Mouse (Mus musculus): ENCODE data around the gene Gsta4. TPM values are rescaled to one million over a fixed set of nuclear protein-coding genes. Genes with fewer than 3 reads are reported as not detected.

Gene Gsta4
- polyA plus RNA-seq, 1 experiment from 2014 or later = 33.3 TPM

DNA sequence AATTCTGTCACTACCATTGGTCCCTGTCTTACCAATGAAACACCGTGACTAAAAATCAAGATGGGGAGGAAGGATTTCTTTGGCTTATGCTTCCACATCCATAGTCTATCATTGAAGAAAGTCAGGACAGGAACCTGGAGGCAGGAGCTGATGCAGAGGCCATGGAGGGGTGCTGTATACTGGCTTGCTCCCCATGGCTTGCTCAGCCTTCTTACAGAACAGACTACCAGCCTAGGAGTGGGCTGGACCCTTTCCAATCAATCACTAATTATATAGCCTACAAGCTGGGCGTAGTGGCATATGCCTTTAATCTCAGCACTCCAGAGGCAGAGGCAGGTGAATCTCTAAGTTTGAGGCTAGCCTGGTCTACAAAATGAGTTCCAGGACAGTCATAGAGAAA, 28.2 kb downstream of the Gsta4 start:
- 87% methylated on average over 2 of the region's 2 CpGs for WGBS
- Histone ChIP-seq H3K4me2 (no peak overlapping the region), H3K36me3 (ENCODE audit: control insufficient read depth, insufficient read depth, low read length) (no peaks in the 10 kb centered on the region; the same call in 1 of the 2 replicates), H3K4me1 (replicated peaks; ENCODE audit: control insufficient read depth, insufficient read depth, low read length) (no peaks in the 10 kb centered on the region; the same call in 1 of the 2 replicates), H3K27me3 (replicated peaks; ENCODE audit: control insufficient read depth, insufficient read depth, low read length) (no peaks in the 10 kb centered on the region), H3K4me3 (ENCODE audit: low read depth, low read length) (no peak overlapping the region), H3K9me3 (ENCODE audit: control insufficient read depth, low read length) (no peaks in the 10 kb centered on the region), H3K27ac (ENCODE audit: low read depth, low read length) (no peak overlapping the region), H3K9ac (ENCODE audit: low read depth, low read length) (no peak overlapping the region)
- ATAC-seq (replicated peaks; ENCODE audit: low FRiP score) (no peak), DNase-seq (ENCODE audit: low spot score) (no peak)

DNA sequence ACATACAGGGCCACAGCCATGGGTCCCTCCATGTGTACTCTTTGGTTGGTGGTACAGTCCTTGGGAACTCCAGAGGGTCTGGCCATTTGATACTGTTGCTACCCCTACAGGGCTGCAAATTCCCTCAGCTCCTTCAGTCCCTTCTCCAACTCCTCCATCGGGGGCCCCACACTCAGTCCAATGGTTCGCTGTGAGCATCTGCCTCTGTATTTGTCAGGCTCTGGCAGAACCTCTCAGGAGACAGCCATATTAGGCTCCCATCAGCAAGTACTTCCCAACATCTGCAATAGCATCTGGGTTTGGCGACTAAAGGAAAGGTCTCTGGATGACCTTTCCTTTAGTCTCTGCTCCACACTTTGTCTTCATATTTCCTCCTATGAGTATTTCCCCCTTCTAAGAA, 28.9 kb downstream of the Gsta4 start:
- 89% methylated on average over 3 of the region's 3 CpGs for WGBS
- DNase-seq (ENCODE audit: low spot score) = no peak
- H3K9ac ChIP-seq (ENCODE audit: low read depth, low read length) = no peak overlapping the region
- ATAC-seq (replicated peaks; ENCODE audit: low FRiP score) = no peak
- H3K4me1 ChIP-seq (replicated peaks; ENCODE audit: control insufficient read depth, insufficient read depth, low read length) = no peaks in the 10 kb centered on the region; the same call in 1 of the 2 replicates
- H3K27me3 ChIP-seq (replicated peaks; ENCODE audit: control insufficient read depth, insufficient read depth, low read length) = no peaks in the 10 kb centered on the region
- H3K4me2 ChIP-seq = no peak overlapping the region
- no peaks in the 10 kb centered on the region for H3K36me3 ChIP-seq (ENCODE audit: control insufficient read depth, insufficient read depth, low read length)
- H3K9me3 ChIP-seq (ENCODE audit: control insufficient read depth, low read length) = no peaks in the 10 kb centered on the region
- H3K27ac ChIP-seq (ENCODE audit: low read depth, low read length) = no peak overlapping the region
- no peak overlapping the region for H3K4me3 ChIP-seq (ENCODE audit: low read depth, low read length)

DNA sequence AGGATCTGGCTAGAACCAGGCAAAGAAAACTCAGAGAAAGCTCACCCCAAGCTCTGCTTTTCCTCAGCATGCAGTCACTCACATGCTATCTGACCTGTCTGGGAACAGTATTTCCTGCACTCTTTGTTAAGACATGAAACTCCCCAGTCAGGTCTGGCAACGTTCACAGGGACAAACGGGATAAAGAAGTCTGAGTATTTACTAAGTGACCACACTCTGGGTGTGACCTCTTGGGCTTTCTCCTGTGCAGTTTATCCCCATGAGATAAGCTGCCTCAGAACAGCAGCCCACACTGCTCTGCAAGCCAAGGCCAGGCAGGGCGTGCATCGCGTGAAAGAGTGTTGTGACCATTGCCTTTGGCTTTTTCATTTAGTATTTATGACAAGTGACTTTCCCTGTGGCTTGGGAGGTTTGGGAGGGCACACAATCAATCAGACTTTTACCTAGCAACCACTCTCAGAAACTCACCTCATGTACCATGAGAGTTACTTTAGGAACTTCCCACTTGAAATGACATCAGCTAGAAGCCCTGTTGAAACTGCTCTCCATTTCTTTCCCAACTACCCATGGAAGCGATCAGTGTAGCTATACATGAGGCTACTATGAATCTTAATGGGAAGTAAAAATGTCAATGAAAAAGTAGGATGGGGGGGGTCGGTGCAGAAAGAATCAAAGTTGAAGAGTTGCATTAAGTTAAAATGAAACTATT, 29.9 kb downstream of the Gsta4 start:
- ATAC-seq (replicated peaks; ENCODE audit: low FRiP score) (0 out of 2 replicates have a peak, but pooled peaks have one; percentile 41), DNase-seq (ENCODE audit: low spot score) (no peak)
- H3K27me3 ChIP-seq (replicated peaks; ENCODE audit: control insufficient read depth, insufficient read depth, low read length) = no peaks in the 10 kb centered on the region
- H3K9me3 ChIP-seq (ENCODE audit: control insufficient read depth, low read length) = no peaks in the 10 kb centered on the region
- no peak overlapping the region for H3K4me3 ChIP-seq (ENCODE audit: low read depth, low read length)
- no peaks in the 10 kb centered on the region; the same call in 1 of the 2 replicates for H3K4me1 ChIP-seq (replicated peaks; ENCODE audit: control insufficient read depth, insufficient read depth, low read length)
- no peak overlapping the region for H3K4me2 ChIP-seq
- H3K36me3 ChIP-seq (ENCODE audit: control insufficient read depth, insufficient read depth, low read length) = no peaks in the 10 kb centered on the region
- H3K27ac ChIP-seq (ENCODE audit: low read depth, low read length) = no peak overlapping the region
- WGBS = 54% methylated on average over 7 of the region's 7 CpGs
- no peak overlapping the region for H3K9ac ChIP-seq (ENCODE audit: low read depth, low read length)

DNA sequence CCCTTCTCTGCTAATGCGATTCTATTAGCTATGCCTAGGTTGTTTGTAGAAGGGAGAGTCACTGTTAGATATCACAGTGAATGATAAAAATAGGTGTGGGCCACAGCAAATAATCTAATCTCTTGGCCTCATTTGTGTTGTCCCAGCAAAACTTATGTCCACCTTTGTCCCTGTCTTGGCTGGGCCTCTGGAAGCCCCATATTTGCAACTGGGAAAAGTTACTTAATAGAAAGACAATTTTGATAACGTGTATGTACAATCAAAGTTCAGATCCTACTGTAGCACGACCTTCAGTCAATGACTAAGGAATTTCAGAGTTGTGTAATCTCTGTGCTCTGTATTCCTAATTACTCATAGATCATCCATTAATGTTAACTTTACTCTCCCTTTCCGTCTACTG, 34.5 kb downstream of the Gsta4 start:
- no peaks in the 10 kb centered on the region for H3K36me3 ChIP-seq (ENCODE audit: control insufficient read depth, insufficient read depth, low read length)
- no peak overlapping the region for H3K4me2 ChIP-seq
- ATAC-seq (replicated peaks; ENCODE audit: low FRiP score) (no peak), DNase-seq (ENCODE audit: low spot score) (no peak)
- 69% methylated on average over 4 of the region's 4 CpGs for WGBS
- H3K9me3 ChIP-seq (ENCODE audit: control insufficient read depth, low read length) = no peaks in the 10 kb centered on the region
- H3K27ac ChIP-seq (ENCODE audit: low read depth, low read length) = no peak overlapping the region
- H3K9ac ChIP-seq (ENCODE audit: low read depth, low read length) = no peak overlapping the region
- no peaks in the 10 kb centered on the region for H3K27me3 ChIP-seq (replicated peaks; ENCODE audit: control insufficient read depth, insufficient read depth, low read length)
- no peak overlapping the region for H3K4me3 ChIP-seq (ENCODE audit: low read depth, low read length)
- no peaks in the 10 kb centered on the region; the same call in 1 of the 2 replicates for H3K4me1 ChIP-seq (replicated peaks; ENCODE audit: control insufficient read depth, insufficient read depth, low read length)

DNA sequence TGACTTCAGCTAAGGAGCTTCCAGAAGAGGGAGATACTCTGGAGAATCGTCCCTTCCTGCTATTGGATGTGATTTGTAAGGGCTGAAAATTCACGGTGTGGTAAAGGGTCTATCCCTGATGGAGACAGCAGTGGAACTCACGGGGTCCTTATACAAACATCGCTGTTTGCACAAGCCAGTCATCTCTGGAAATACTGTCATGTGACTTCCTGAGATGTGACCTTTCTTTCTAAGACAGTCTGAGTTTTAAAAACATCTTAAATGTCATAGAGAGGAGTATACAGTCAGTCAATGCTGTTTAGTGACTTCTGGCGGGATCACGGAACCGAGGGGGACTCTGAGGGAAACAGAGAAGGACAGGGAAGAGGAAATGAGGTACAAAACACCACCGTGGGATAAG, 40.0 kb downstream of the Gsta4 start:
- no peak overlapping the region for H3K4me3 ChIP-seq (ENCODE audit: low read depth, low read length)
- WGBS = 58% methylated on average over 8 of the region's 8 CpGs

DNA sequence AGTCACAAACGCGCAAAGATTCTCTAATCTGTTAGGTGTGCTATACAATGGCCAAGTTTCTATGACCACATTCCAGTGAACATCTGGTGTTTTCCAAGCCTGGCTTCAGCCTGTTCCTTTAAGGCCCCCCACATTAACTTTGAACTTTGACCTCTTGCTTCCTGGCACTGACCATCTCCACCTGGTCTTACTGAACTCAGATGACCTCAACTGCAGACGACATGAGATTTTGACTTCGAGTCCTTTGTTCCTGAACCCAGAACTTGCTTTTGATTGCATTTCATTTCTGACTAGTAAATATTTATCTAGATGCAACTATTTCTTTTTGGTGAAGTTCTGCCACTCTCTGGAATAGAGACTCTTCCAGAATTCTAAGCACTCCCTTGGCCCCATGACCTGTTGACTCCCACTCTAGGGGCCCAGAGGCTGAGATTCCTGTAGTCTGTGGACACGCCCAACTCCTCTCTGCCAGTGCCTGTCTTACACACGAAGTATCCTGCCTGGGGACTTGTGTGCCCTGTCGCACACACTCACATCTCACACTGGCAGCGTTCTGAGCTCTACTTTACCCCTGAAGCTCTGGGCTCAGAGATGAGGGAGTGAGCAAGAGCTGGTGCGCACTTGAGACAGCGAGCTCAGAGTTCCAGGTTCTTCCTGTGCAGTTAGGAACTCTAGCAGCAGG, 40.8 kb downstream of the Gsta4 start:
- Histone ChIP-seq H3K4me1 (replicated peaks; ENCODE audit: control insufficient read depth, insufficient read depth, low read length) (no peaks in the 10 kb centered on the region), H3K4me3 (ENCODE audit: low read depth, low read length) (no peak overlapping the region), H3K9ac (ENCODE audit: low read depth, low read length) (no peak overlapping the region), H3K27me3 (replicated peaks; ENCODE audit: control insufficient read depth, insufficient read depth, low read length) (no peaks in the 10 kb centered on the region), H3K9me3 (ENCODE audit: control insufficient read depth, low read length) (no peaks in the 10 kb centered on the region), H3K27ac (ENCODE audit: low read depth, low read length) (no peak overlapping the region), H3K4me2 (no peak overlapping the region), H3K36me3 (ENCODE audit: control insufficient read depth, insufficient read depth, low read length) (no peaks in the 10 kb centered on the region)
- 73% methylated on average over 10 of the region's 10 CpGs for WGBS
- ATAC-seq (replicated peaks; ENCODE audit: low FRiP score) (no peak), DNase-seq (ENCODE audit: low spot score) (no peak)

More for the DNA sequence above, 40.0 kb downstream of the Gsta4 start:
- Histone ChIP-seq H3K4me1 (replicated peaks; ENCODE audit: control insufficient read depth, insufficient read depth, low read length) (no peaks in the 10 kb centered on the region), H3K36me3 (ENCODE audit: control insufficient read depth, insufficient read depth, low read length) (no peaks in the 10 kb centered on the region), H3K9me3 (ENCODE audit: control insufficient read depth, low read length) (no peaks in the 10 kb centered on the region), H3K27me3 (replicated peaks; ENCODE audit: control insufficient read depth, insufficient read depth, low read length) (no peaks in the 10 kb centered on the region), H3K27ac (ENCODE audit: low read depth, low read length) (no peak overlapping the region), H3K9ac (ENCODE audit: low read depth, low read length) (no peak overlapping the region), H3K4me2 (no peak overlapping the region)
- DNase-seq (ENCODE audit: low spot score) (no peak), ATAC-seq (replicated peaks; ENCODE audit: low FRiP score) (no peak)

DNA sequence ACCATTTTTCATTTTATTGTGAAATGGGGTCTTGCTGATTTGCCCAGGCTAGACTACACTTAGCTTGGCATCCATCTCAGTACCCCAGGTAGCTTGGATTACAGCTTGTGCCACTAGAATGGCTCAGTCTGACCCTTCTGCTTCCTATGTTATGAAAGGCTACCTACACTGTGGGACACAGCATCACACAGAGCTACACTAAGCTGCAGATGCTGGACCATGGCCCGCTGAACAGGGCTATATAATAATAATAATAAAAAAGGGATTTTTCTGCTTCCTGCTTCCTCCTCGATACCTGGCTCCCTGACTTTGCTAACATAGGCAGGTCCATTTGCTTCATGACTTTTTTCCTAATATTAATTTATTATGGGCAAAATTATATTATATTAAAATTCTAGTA, 41.8 kb downstream of the Gsta4 start:
- ATAC-seq (replicated peaks; ENCODE audit: low FRiP score) (no peak), DNase-seq (ENCODE audit: low spot score) (no peak)
- no peak overlapping the region for H3K27ac ChIP-seq (ENCODE audit: low read depth, low read length)
- whole genome bisulfite sequencing = 90% methylated on average over 2 of the region's 2 CpGs
- H3K4me1 ChIP-seq (replicated peaks; ENCODE audit: control insufficient read depth, insufficient read depth, low read length) = no peaks in the 10 kb centered on the region
- no peak overlapping the region for H3K4me3 ChIP-seq (ENCODE audit: low read depth, low read length)
- no peaks in the 10 kb centered on the region for H3K9me3 ChIP-seq (ENCODE audit: control insufficient read depth, low read length)
- no peaks in the 10 kb centered on the region for H3K27me3 ChIP-seq (replicated peaks; ENCODE audit: control insufficient read depth, insufficient read depth, low read length)
- H3K9ac ChIP-seq (ENCODE audit: low read depth, low read length) = no peak overlapping the region
- no peaks in the 10 kb centered on the region for H3K36me3 ChIP-seq (ENCODE audit: control insufficient read depth, insufficient read depth, low read length)
- H3K4me2 ChIP-seq = no peak overlapping the region

DNA sequence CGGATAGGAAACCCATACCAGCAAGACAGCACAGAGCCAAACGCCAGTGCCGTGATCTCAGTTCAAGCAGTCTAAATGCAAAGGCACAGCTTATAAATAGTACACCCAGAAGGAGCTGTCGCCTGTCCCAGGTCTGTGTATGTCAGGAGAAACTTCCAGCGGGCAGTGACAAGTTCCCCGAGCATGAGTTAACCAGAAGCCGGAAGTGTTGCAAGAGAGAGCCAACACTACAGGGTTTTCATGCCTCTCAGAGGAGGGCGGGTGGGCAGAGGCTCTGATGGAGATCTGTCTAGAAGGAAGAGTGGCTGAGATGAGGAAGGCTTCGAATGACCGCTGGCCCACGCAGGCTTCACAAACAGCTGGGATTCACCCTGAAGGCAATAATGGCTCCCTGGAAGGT, 42.7 kb downstream of the Gsta4 start:
- Histone ChIP-seq H3K27me3 (replicated peaks; ENCODE audit: control insufficient read depth, insufficient read depth, low read length) (no peaks in the 10 kb centered on the region), H3K27ac (ENCODE audit: low read depth, low read length) (no peak overlapping the region), H3K9ac (ENCODE audit: low read depth, low read length) (no peak overlapping the region), H3K4me3 (ENCODE audit: low read depth, low read length) (no peak overlapping the region), H3K4me1 (replicated peaks; ENCODE audit: control insufficient read depth, insufficient read depth, low read length) (no peaks in the 10 kb centered on the region), H3K4me2 (no peak overlapping the region), H3K36me3 (ENCODE audit: control insufficient read depth, insufficient read depth, low read length) (no peaks in the 10 kb centered on the region), H3K9me3 (ENCODE audit: control insufficient read depth, low read length) (no peaks in the 10 kb centered on the region)
- 65% methylated on average over 11 of the region's 11 CpGs for WGBS
- ATAC-seq (replicated peaks; ENCODE audit: low FRiP score) (no peak), DNase-seq (ENCODE audit: low spot score) (no peak)

DNA sequence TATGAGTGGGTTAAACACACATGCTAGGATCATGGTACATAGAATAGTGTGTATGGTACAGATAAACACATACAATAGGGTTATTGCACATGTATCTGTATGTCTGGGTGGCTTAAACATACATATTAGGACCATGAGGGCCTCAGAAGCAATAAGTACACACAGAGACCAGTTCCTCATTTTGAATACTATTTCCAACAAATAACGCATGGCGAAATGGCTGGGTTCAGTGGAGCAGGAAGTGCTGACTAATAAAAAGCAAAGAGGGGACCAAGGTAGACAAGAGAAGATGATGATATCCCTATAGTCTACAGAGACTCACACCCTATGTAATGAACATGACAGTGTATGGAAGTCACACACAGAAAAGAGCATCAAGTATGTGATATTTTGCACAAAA, 45.5 kb downstream of the Gsta4 start:
- Histone ChIP-seq H3K4me3 (ENCODE audit: low read depth, low read length) (no peak overlapping the region), H3K9me3 (ENCODE audit: control insufficient read depth, low read length) (no peaks in the 10 kb centered on the region)

More for the DNA sequence above, 45.5 kb downstream of the Gsta4 start:
- Histone ChIP-seq H3K4me1 (replicated peaks; ENCODE audit: control insufficient read depth, insufficient read depth, low read length) (no peaks in the 10 kb centered on the region), H3K4me2 (no peak overlapping the region), H3K27ac (ENCODE audit: low read depth, low read length) (no peak overlapping the region), H3K36me3 (ENCODE audit: control insufficient read depth, insufficient read depth, low read length) (no peaks in the 10 kb centered on the region), H3K27me3 (replicated peaks; ENCODE audit: control insufficient read depth, insufficient read depth, low read length) (no peaks in the 10 kb centered on the region), H3K9ac (ENCODE audit: low read depth, low read length) (no peak overlapping the region)
- ATAC-seq (replicated peaks; ENCODE audit: low FRiP score) (no peak), DNase-seq (ENCODE audit: low spot score) (no peak)
- 79% methylated on average over 2 of the region's 2 CpGs for WGBS

Data from liver, embryonic 11.5 days (tissue).